Mouse (Mus musculus) inflammation-experienced regulatory T-cells, adult 6 months (primary cell): ENCODE data around the gene Dpep2nb. TPM values are rescaled to one million over a fixed set of nuclear protein-coding genes. Genes with fewer than 3 reads are reported as not detected.
"Not testable (repeated sequence)": the region's sequence is repeated elsewhere in the genome, so short reads cannot be mapped to it uniquely, and the experiment has no call there.

Experiments used
- ATAC-seq: one replicate; pipeline ENCODE4 v1.8.0; 2017
- polyA plus RNA-seq, 3 experiments: library from polyadenylated mRNA; unstranded; fragments of 100-300 nt; shearing (Covaris generic); gene quantifications; one replicate each; pipeline ENCODE4 v1.2.1; 2017

The Dpep2nb gene
- not detected for polyA plus RNA-seq

DNA sequence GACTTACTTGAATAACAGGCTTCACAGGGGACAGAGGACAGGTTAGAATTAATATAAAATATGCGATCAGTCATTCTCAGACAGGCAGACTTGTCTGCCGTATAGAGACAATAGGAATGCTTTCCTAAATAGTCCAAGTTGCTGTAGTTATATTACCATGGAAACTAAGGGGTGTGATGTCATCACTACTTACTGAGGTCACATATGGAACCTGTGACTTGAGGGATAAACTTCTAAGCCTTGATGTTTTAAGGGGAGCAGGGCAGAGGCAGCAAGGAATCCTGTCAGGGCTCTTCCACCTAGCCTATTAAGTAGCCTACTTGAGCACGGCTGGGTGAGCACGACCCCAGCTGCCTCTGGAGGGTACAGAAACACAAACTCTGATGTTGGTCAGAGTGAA, at the start of gene Dpep2nb:
Gene Dpep2nb, minus strand, starts transcription at position 101 of the 400 bp plus-strand sequence.
- ATAC-seq, result no peak

DNA sequence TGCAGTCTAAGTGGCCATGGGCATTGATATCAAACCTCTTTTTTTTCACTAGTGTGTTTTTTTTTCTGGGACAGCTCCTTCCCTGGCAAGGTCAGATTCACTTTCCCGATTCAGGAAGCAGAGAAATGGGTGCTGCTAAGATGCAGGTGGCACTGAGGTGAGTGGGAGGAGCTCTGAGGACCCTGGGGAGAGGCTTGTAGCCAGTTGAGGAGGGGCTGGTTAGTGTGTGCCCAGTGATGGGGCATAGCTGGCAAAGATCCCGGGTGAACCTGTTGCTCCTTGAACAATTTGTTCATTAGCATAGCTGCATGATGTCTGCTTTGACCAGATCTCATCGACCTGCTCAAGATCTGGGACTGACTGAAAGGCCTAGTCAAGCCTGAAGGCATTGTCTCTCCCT, 49.3 kb upstream of the Dpep2nb start:
- ATAC-seq, result no peak

DNA sequence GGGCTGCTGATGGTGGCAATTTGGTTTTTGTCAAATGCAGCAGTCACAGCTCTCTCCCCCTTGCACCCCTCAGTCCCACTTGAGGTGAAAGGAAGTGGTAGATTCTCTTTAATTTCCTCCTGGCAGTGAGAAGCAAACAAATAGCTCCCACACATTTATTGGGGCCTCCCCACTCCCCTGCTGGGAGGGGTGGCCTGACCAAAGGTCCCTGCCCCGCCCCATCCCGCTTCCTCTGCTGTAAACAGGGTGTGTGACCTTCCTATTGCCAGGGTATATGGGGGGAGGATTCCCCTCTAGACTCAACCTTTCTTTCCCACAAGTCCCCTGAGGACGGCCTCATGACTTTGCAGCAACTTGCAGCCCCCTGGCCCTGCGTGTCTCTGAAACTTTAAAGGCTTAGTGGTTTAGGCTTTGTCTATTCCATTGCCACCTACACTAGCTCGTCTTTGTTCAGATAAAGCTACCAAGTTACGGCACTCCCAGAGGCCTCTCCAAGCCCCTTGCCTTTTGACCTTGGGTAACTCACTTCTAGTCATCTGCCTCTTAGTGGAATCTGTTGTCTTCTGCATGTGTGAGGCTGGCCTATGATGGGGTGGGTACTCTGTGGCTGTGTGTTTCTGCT, 48.5 kb upstream of the Dpep2nb start:
- ATAC-seq, result peak; percentile 60

DNA sequence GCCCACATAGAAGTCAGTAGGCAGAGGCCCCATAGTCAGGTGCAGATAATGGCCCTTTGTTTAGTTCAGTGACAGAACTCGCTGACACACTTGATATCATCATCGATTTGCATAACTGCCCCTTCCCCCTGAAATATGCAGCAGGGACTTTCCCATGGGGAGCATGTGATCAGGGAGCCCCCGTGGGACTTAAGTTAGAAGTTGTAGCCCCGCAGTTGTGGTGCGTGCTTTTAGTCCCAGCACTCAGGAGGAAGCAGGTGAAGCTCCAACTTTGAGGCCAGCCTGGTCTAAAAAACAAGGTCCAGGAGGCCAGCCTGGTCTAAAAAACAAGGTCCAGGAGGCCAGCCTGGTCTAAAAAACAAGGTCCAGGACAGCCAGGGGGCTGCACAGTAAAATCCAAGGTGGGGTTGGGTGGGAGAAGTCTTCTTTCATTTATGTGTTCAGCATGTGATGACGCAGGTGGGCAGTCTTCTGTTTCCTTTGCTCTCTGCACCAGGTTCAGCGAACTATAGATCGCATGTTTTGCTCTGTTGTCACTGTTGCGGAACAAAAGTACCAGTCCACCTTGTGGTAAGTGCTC, 46.8 kb upstream of the Dpep2nb start:
- peak; percentile 47 for ATAC-seq

DNA sequence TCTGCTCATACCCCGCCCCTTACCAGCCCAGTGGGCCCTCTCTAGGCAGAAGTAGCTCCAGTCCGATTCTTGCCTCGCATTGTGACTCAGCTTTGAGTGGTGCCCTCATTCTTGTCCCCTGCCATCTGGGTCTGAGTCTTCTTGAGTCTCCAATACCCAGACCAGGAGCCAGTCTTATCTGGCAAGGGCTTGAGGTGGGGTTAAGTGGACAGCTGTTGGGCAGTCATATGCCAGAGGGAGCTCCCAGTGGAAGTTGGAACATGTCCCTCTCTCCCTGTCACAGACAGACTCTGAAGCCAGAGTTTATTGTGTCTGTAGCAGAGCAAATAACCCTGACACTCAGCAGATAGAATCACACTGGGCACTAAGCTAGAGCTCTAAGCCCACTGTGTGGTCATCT, 45.3 kb upstream of the Dpep2nb start:
- ATAC-seq, result no peak

DNA sequence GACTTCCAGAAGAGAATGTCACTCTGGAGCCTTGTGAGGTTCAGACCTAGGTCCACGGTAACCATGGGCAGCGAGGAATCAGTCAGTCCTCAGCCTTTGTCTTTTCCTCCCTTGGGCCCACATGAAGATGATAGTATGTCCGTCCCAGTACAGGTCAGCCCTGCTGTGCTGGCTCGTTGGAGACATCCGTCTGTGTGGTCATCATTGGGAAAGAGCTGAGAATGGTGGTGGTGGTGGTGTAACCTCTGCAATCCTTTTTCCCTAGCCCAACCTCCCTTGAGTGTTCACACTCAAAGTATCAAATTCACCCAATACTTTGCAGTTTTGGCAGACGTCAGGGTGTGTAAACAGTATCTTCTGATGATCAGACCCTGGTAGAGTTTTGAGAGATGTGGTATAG, 44.1 kb upstream of the Dpep2nb start:
- no peak for ATAC-seq

DNA sequence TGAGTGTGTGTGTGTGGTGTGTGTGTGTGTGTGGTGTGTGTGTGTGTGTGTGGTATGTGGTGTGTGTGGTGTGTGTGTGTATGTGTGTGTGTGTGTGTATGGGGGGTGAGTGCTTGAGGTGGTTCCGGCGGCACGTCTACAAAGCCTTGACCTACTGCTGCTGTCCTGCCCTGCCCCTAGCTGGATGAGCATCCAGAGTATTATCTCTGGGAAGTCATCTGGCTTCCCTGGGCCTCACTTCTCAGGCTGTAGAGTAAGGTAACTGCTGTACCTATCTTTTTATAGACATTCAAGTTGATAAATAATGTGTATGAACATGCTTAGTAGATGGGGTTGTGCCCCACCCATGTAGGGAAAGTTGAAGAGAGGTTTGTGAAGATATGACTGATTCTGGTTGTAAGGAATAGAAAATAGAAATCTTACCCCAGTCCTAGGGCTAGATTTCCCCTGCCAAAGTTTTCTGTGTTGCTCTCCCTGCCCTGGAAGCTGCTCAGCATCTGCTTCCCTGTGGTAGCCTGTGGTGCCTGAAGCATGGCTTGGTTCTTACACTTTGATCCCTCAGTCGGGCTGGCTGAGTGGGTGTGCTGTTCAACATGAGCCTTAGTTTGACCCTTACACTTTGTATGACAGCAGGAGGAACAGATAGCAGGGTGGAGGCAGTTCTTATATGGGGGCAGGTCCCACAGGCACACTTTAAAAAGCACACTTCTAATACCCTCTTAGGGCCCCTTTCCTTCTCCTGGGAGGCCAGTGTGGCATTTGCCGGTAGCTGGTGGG, 42.3 kb upstream of the Dpep2nb start:
- ATAC-seq, result no peak

DNA sequence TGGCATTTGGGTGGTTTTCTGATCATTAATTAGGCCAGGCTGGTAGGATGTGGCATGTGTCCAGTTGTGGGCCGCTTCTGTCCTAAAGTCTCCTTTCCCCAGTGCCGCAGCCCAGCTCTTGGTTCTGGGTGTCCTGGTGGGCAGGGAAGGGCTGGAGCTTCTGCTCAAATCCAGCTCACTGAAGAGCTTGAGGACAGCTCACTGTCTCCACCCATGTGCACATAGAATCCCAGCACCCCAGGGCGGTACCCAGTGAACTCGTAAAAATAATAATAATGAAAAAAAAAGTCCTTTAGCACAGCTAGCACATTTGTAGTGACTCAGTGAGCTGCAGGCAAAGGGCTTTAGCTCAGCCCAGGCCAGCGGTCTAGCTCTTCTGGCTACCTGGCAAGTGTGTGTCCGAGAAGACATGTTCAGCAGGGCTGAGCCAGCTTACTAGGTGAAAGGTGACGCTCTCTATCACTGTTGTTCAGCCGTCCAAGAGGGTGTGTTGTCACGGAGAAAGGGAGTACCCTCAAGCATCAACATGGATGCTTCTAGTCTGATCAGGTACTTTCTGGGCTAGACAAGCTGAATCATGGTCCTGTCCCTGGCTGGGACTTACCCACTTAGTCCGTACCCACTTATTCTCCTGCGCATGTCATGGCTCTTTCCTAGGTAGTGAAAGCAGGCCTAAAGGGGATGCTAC, 41.2 kb upstream of the Dpep2nb start:
- ATAC-seq, result no peak

DNA sequence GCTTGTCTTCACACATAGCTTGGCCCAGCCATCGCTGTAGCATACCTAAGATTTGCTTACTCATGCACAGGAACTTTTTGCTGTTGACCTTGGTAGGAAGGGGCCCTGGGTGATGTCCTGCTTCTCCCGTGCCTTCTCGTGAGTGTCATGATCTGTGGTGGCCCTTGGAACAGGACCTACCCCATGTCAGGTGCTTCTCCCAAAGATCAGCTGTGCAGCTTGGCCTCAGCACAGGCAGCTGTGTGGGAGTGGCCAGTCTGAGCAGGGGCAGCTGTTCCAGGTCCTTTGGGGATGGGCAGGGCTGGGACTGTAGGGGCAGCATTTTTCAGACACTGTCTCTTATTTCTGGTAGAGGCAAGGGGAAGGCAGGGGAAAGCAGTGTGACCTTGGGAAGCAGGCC, 38.4 kb upstream of the Dpep2nb start:
- no peak for ATAC-seq

DNA sequence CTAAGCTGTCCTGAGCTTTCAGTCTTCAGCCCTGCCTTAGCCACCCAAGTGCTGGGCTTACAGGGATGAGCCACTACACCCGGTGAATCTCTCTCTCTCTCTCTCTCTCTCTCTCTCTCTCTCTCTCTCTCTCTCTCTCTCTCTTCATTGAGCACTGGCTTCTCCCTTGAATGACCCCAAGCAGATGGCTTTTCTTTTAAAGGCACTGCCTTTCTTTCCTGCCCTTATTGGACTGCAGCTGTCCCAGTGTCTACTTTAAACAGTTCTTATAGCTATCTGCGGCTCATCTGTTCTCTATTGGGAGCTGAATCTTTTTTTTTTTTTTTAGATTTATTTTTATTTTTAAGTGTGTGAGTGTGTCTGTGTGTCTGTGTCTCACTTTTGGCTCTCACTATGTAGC, 37.3 kb upstream of the Dpep2nb start:
- no peak for ATAC-seq

DNA sequence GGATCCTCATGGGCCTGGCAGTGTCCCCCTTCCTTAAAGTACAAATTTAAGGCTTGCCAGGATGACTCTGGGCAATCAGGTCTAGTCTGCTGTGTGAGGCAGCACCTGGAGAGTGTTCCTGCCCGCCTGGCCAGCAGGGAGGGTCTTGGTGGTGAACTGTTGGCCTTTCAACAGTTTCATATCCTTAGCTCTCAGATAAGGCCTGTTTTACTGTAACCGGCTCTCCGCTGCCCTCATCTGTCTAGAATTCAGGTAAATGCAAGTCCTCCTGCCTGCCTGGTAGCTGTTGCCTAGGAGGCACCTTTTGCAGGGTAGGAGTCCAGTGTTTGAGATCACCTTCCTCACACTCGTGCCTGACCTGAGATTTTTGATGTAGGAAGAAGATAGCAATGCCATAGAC, 34.4 kb upstream of the Dpep2nb start:
- no peak for ATAC-seq

DNA sequence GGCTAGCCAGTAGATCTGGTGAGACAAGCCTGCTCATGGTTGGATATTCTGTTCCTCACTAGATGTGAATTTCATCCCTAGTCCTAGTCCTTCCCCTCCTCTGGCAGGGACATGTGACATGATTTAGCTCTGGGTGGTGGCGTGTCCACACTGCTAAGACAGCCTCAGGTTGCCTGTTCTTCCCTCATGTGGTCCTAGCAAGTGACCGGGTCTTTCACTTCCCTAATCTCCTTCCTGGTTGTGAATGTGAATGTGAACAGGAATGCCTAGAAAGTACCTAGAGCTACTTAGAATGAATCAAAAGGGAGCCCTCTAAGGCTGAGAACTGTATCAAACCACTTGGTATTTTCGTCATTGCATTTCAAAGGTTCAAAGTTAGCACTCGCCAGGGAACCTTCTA, 33.8 kb upstream of the Dpep2nb start:
- ATAC-seq, result no peak

DNA sequence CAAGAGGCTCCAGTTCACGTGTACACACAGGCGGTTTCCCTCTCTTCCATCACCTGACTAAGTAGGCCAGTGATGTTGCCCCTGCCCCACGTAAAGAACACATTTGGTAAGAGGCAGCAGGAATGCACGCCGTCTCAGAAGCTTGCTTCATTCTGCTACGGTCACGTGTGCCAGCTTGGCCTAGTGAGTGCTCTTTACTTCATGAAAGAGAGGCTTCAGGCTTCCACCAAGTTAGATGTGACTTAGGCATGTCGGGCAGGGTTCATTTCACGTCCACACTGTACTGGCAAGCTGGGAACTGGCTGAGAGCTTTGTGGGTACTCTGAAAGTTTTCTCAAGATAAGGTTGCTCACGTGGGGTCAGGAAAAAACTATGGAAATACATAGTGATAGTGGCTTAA, 32.9 kb upstream of the Dpep2nb start:
- ATAC-seq, result no peak

DNA sequence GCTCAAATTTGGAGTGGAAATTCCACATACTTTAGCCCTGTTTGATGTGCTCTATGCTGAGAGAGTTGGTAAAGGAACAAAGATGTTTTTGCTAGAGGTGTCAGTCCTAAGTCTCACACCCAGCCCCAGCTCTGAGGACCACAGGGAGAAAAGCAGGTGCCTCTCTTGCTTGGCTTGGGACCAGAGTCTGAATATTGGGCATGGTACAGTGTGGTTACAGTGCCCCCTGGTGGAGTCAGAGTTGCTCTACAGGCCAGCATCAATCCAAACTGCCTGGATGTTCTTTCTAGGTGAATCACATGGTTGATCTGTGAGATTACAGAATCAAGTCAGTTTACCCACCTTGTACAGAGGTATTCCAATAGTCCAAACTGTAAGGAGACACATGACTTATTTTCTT, 16.7 kb upstream of the Dpep2nb start:
- ATAC-seq, result peak; percentile 92

DNA sequence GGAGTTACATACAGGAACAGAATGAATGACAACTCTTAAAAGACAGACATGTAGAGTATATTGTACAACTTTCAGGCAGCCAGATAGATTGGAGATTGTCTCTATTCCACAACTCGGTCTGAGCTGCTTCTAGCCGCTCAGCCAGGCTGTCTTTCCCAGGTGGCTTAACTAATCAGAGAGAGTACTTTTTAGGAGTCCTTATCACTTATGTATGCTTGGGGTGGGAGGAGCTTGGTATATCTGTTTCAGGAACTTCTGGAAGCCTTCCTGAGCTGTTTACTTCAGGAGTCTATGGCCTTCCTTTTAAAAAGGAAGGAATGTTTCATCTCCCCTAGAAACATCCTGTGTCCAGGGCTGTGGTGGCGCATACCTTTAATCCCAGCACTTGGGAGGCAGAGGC, 12.3 kb upstream of the Dpep2nb start:
- ATAC-seq, result no peak

DNA sequence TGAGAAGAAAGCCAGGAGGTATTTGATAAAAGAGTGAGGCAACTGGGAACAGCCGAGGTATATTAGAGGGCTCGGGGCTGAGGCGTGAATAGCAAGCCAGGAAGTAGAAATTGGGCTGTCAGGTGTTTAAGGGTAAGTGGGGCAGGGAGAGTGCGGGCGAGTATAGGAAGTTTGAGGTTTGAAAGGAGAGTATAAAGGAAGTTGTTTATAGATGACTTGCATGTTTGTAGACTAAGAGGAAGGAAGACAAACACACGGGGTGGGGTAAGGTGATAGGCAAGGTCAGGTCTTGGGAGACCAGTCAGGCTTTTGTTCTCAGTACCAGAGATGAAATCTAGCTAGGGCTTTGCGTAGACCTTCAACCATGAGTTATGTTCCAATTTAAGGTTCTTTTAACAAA, 11.4 kb upstream of the Dpep2nb start:
- ATAC-seq, result peak; percentile 90

DNA sequence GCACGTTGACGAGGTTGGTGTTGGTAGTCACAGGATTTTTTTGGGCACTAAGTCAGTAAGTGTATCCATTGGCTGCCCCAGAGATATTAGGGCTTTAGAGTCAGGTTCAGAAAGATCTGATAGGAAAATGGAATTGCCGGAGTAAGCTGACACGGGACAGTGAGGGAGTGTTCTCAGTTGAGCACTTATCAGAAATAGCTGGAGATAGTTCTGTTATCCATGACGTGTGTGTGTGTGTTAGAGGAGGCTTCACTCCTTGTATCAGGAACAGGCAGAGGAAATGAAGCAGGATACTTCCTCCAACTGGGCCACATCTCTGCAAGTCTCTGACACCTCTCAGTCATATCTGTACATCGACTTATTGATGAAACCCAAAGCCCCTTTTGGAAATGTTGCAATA, 10.5 kb upstream of the Dpep2nb start:
- no peak for ATAC-seq

DNA sequence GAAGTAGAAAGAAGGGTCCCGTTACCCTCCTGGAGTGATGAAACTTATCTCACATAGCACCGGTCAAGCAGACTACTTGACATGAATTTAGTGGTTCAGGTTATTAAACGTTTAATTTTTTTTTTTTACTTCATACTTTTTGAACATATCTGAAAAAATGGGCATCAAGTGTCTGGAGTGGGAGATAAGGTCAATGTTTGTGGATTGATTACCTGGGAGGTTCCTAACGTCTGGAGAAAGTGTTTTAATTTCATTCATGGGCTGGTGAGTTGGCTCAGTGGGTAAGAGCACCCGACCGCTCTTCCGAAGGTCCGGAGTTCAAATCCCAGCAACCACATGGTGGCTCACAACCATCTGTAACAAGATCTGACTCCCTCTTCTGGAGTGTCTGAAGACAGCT, 6.4 kb upstream of the Dpep2nb start:
- ATAC-seq, result not testable (repeated sequence)

DNA sequence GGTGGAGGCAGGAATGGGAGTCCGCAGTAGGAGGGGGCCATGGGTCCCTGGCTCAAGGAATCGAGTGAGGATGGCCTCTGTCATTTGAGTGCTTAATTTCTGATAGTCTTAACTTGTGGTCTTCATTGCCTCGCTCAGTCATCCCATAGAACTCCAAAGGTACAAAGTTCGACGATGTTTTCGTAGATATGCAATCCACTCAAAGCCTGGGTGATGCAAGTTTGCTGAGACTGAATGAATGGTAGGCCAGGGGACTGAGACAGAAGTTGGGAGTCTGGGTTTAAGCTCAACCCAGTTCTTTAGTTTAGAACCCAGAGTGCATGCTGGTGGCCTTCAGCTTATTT, 5.8 kb upstream of the Dpep2nb start, which contains the start of gene Ddx28:
Gene Ddx28, minus strand, starts transcription at position 240 of the 344 bp plus-strand sequence.
- no peak for ATAC-seq

DNA sequence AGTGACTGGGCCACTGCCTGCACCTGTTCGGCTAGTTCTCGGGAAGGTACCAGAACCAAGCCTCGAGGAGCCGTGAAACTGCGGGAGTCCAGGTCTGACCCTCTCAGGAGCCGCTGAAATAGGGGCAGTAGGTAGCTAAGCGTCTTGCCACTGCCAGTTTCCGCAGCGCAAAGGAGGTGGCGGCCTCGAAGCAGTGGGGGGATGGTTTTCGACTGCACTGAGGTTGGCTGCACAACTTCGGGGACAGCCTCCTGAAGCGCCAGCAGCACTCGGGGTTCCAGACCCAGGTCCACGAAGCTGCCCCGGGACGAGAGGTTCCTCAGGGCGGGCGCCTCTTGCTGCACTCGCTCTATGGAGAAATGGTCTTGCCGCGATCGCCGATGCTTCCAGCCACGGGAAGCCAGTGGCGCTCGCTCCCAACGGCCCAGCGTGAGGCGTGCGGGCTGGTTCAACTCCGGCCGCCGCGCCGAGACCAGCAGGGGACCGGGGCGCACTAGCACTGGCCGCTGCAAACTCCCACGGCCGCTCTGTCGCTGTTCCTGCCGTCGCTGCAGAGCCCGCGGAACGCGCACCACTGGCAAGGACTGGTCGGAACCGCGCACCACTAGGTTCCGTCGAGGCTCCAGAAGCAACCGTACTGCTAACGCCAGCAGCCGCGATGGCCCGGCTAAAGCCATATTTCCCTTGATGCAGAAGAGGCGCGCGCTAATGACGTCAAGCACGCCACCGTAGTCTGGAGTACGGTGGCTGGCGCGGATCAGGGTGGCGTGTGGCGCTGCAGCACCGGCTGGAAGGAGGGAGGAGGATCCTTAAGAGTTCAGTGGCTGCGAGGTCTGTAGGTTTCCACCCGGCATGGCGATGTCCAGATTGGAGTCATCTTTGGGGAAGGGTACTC, 5.2 kb upstream of the Dpep2nb start:
- ATAC-seq, result peak; percentile 82

DNA sequence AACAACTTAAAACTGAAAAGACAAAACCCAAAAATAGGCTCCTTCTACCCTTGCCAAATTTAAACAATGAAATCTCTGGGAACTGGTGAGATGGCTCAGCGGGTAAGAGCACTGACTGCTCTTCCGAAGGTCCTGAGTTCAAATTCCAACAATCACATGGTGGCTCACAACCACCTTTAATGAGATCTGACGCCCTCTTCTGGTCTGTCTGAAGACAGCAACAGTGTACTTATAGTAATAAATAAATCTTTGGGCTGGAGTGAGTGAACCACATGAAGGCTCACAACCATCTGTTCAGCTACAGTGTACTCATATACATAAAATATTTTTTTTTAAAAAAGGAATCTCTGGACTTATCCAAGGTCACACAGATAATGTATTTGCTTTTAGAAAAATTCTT, 2.1 kb upstream of the Dpep2nb start:
- not testable (repeated sequence) for ATAC-seq

DNA sequence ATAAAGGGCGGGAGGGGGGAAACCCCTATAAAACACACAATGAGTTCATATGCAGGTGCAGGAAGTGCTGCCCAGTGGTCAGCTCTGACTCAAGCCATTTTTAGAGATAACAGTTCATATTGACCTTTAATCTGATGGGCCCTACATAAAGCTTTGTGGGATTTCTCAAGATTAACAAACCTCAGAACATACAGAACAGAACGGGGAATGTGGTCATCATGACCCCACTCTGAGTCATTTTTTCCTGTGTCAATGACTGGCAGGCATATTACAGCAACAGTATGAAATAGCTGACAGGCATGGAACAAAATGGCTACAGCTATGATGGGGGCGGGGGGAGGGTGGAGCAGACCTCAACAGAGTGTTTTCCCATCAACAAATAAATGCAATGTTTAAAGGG, 1.4 kb upstream of the Dpep2nb start:
- peak; percentile 80 for ATAC-seq

DNA sequence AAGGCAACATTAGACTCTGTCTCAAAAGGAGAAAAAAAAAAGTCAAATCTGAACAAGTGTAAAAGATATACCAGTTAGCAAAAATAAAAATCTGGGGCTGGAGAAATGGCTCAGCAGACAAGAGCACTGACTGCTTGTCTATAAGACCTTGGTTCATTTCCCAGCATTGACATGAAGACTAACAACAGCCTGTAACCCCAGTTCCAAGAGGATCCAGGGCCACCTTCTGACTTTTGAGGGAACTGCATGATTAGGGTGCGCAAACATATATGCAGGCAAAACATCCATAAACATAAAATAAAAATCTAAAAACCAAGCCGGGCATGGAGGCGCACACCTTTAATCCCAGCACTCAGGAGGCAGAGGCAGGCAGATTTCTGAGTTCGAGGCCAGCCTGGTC, 638 bp upstream of the Dpep2nb start:
- no peak for ATAC-seq
